Mouse (Mus musculus) neutrophil, adult 65 days (primary cell): ENCODE results near the gene Plxnd1. TPM values are rescaled to one million over a fixed set of nuclear protein-coding genes. Genes with fewer than 3 reads are reported as not detected.

Source experiments
- total RNA-seq: library from RNA; stranded (reverse); gene quantifications from 2 replicates; pipeline ENCODE4 v1.2.4, GENCODE M21; 2023

Gene Plxnd1
- total RNA-seq = 80.6 and 117 TPM in 2 replicates

DNA sequence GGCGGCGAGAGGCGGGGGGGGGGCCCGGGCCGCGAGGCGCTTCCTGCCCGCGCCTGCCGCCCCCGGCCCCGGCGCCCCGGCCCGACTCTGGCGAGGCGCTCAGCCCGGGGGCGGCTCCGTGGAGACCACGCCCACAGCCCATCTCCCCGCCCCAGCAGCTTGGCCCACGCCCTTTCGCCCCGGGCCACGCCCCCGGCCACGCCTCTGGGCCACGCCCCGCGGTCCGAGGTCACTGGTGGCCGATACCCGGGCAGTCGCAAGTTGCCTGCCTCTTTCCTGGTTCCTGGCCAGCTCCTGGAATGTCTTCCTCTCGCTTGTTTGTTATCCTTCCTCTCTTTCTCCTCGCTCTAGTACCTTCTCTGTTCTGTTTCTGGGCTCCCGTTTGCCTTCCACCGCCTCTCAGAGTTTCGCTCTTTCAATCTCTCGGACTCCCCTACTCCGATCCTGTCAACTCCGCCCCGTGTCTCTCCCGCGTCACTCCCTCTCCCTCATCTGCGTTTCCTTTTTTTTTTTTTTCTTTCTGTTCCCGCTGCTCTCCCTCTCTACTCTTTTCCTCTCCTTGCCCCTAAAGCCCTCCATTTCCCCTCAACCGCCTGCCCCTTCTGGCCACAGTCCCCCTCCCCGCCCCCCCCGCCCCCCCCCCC lies at the start of gene Plxnd1:
Gene Plxnd1, minus strand, starts transcription at position 129 of the 644 bp plus-strand sequence.

DNA sequence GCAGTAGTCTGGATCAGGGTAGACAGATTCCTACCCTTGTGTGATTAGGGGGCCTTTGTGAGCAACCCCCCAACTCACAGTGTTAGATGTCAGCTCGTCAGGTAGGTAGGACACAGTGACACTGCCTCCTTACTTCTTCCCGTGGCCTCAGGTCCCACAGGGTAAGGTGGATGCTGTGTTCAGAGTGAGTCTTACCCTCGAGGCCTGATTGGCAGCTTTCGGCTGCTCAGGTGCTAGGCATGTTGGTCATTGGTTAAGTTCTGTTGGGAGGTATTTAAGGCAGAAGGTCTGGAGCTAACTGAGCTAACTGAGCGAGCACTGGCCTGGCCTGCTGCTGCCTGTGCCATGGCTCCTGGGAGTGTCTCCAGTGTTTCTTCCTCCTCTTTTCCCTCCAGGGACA lies 50.2 kb downstream of the Plxnd1 start, which contains the start of gene H1foo:
Gene H1foo, plus strand, starts transcription at position 301 of the 400 bp plus-strand sequence.

DNA sequence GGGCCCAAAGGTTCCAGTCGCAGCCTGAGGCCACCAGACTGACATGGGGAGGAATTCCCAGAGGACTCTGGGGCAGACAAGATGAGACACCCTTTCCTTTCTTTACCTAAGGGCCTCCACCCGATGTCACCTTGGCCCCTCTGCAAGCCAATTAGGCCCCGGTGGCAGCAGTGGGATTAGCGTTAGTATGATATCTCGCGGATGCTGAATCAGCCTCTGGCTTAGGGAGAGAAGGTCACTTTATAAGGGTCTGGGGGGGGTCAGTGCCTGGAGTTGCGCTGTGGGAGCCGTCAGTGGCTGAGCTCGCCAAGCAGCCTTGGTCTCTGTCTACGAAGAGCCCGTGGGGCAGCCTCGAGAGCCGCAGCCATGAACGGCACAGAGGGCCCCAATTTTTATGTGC lies 63.2 kb downstream of the Plxnd1 start, which contains the start of gene Rho:
Gene Rho, plus strand, starts transcription at position 110 of the 400 bp plus-strand sequence.

Other genes with a start within 250 kb of the Plxnd1 start
- gene Tmem40, start 232.6 kb downstream of the Plxnd1 start, total RNA-seq = 93.6 and 100 TPM in 2 replicates
- gene Cand2, start 220.5 kb downstream of the Plxnd1 start, total RNA-seq = 0.27 and 0.60 TPM in 2 replicates
- 502 and 689 TPM in 2 replicates for gene Rpl32, start 186.3 kb downstream of the Plxnd1 start, total RNA-seq
- not detected in 2 replicates for gene Efcab12, start 156.6 kb downstream of the Plxnd1 start, total RNA-seq
- gene Mbd4, start 141.6 kb downstream of the Plxnd1 start, total RNA-seq = 7.6 and 14.3 TPM in 2 replicates
- 1.1 and 2.5 TPM in 2 replicates for gene Ift122, start 141.5 kb downstream of the Plxnd1 start, total RNA-seq
- gene Rho, start 63.3 kb downstream of the Plxnd1 start, total RNA-seq = not detected in 2 replicates
- not detected in 2 replicates for gene H1foo, start 50.1 kb downstream of the Plxnd1 start, total RNA-seq
- 238 and 301 TPM in 2 replicates for gene Tmcc1, start 198.5 kb upstream of the Plxnd1 start, total RNA-seq
- 139 and 185 TPM in 2 replicates for gene Washc2, start 213.0 kb upstream of the Plxnd1 start, total RNA-seq